Mouse (Mus musculus) ES-E14 (cell line): ENCODE data around the gene Dcaf17. TPM values are rescaled to one million over a fixed set of nuclear protein-coding genes. Genes with fewer than 3 reads are reported as not detected.
A peak's percentile ranks its signal among the peaks of the same experiment; 100 is the strongest.

Experiments used
- DNase-seq: peaks from one replicate; pipeline ENCODE4 v3.0.0-alpha.2; 2013; ENCODE audit warnings: low read depth, low spot score
- H3K27ac ChIP-seq: 2 replicates; pipeline ENCODE4 v1.5.1; 2012; ENCODE audit warnings: low read depth, mild to moderate bottlenecking, low read length, moderate library complexity, mixed read lengths; ENCODE audit not compliant: poor library complexity, insufficient read depth, severe bottlenecking
- H3K36me3 ChIP-seq: 2 replicates; pipeline ENCODE4 v1.6.1; 2012; ENCODE audit warnings: mild to moderate bottlenecking, low read length, moderate library complexity, mixed read lengths; ENCODE audit not compliant: control insufficient read depth, poor library complexity, insufficient read depth, severe bottlenecking
- H3K4me1 ChIP-seq, 2 experiments: fragments of 150-350 bp in 1 of 2; sonication (generic) in 1 of 2; 2 replicates each; pipeline ENCODE4 v1.6.1; 2012; ENCODE audit warnings: low read length in 2 of 2, mild to moderate bottlenecking in 1 of 2, mixed read lengths in 1 of 2; ENCODE audit not compliant: control insufficient read depth in 2 of 2, insufficient read depth in 2 of 2, poor library complexity in 1 of 2
- H3K4me3 ChIP-seq, 2 experiments: fragments of 150-350 bp in 1 of 2; sonication (generic) in 1 of 2; 2 replicates each; pipeline ENCODE4 v1.5.1; 2012; ENCODE audit warnings: low read length in 2 of 2, low read depth in 1 of 2, mild to moderate bottlenecking in 1 of 2, mixed read lengths in 1 of 2; ENCODE audit not compliant: insufficient read depth in 1 of 2, poor library complexity in 1 of 2, severe bottlenecking in 1 of 2
- H3K9ac ChIP-seq: 2 replicates; pipeline ENCODE4 v1.6.1; 2012; ENCODE audit warnings: low read depth, mild to moderate bottlenecking, low read length, mixed read lengths; ENCODE audit not compliant: poor library complexity, insufficient read depth, severe bottlenecking
- H3K9me3 ChIP-seq: fragments of 150-350 bp; sonication (generic); 2 replicates; pipeline ENCODE4 v1.6.1; 2012; ENCODE audit warnings: low read depth, mild to moderate bottlenecking, low read length; ENCODE audit not compliant: control insufficient read depth, insufficient read depth
- CHD2 ChIP-seq: IDR thresholded peaks from 2 replicates; pipeline ENCODE4 v1.6.1; 2014; ENCODE audit warnings: mild to moderate bottlenecking, low read depth, low read length, inconsistent platforms
- HCFC1 ChIP-seq: IDR thresholded peaks from 2 replicates; pipeline ENCODE4 v1.6.1; 2012; ENCODE audit warnings: low read length, inconsistent platforms, borderline replicate concordance; ENCODE audit not compliant: insufficient read depth
- MAFK ChIP-seq: IDR thresholded peaks from 2 replicates; pipeline ENCODE4 v1.6.1; 2014; ENCODE audit warnings: mild to moderate bottlenecking, low read depth, low read length, inconsistent platforms; ENCODE audit not compliant: insufficient read depth
- ZC3H11A ChIP-seq: IDR thresholded peaks from 2 replicates; pipeline ENCODE4 v1.6.1; 2012; ENCODE audit warnings: low read depth, mild to moderate bottlenecking, inconsistent platforms, low read length, borderline replicate concordance
- ZNF384 ChIP-seq: IDR thresholded peaks from 2 replicates; pipeline ENCODE4 v1.6.1; 2012; ENCODE audit warnings: low read depth, low read length, inconsistent platforms
- in situ Hi-C, 2 experiments: fragments of 600-800 bp; cut with MboI; formaldehyde crosslinking; loops; one replicate each; pipeline ENCODE4 v1.15.1; 2025; ENCODE audit warnings: low sequenced_read_pairs in 2 of 2, inconsistent platforms in 1 of 2; ENCODE audit not compliant: unreplicated experiment in 2 of 2
- total RNA-seq: library from RNA; depleted of rRNA; stranded (reverse); fragments of 300-350 nt; gene quantifications from 2 replicates; pipeline ENCODE4 v1.2.3, GENCODE M21; 2012

Dcaf17 gene
- total RNA-seq, 1 experiment: 20.0 TPM

DNA sequence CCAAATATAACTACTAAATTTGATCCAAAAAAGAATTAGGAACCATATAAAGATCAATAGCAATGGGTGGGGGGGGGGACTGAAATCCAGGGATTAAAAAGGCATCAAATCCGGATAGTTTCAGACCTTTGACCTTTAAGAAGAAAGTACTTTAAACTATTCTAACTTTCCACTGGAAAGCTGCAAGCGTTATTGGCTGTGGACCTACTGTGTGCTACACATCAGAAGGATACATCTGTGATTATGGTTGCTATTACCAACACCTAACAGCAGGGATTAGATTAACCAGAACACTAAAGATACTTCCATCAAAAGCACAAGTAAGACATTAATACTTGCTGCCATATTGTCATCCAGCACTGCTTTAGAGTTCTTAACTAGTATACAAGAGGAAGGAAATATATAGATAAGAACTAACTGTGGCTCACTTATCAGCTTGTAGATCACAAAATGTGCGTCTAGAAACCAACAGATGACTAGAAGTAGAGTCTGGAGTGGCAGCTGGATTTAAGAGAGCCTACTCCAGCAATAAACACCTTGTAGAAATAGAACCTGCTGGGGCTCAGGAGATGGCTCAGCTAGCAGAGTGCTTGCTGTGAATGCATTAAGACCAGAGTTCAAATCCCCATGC, 76.9 kb downstream of the Dcaf17 start:
- in situ Hi-C loops: no loop called here
- TF ChIP-seq ZC3H11A (no peak), ZNF384 (no peak), MAFK (no peak), CHD2 (no peak), HCFC1 (no peak)
- Histone ChIP-seq H3K36me3 (no peaks in the 10 kb centered on the region), H3K4me3 (no peak overlapping the region), H3K4me1 (no peaks in the 10 kb centered on the region), H3K9me3 (no peaks in the 10 kb centered on the region), H3K9ac (no peak overlapping the region), H3K27ac (no peak overlapping the region)
- no peak for DNase-seq

DNA sequence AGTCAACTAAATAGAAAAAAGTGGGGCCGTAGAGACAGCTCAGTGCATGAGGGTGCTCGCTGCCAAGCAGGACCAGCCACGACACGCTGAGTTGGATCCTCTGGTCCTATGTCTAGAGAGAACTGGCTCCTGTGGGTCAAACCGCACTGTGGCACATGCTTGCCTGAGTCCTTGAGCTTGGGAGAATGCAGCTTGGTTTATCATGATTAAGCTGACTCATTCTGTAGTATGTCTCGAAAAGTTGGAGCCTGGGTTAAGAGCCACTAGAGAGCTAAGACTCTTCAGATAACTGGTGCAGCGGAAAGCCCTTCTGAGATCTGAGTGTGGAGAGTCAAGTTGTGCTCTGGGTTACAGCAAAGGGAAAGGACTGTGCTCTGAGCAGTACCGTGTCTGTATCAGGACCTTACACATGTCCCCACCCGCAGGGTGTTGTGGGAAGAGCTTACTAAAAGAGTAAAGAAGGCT, 78.9 kb downstream of the Dcaf17 start:
- TF ChIP-seq HCFC1: no peak
- TF ChIP-seq MAFK: no peak
- TF ChIP-seq ZC3H11A: no peak
- TF ChIP-seq CHD2: no peak
- TF ChIP-seq ZNF384: no peak
- in situ Hi-C loops: no loop called here
- no peaks in the 10 kb centered on the region for H3K36me3 ChIP-seq
- H3K27ac ChIP-seq: no peak overlapping the region
- no peak for DNase-seq
- H3K4me3 ChIP-seq: no peak overlapping the region
- no peak overlapping the region for H3K9ac ChIP-seq
- H3K4me1 ChIP-seq: no peaks in the 10 kb centered on the region
- H3K9me3 ChIP-seq: no peaks in the 10 kb centered on the region

- TF ChIP-seq MAFK (no peak), ZNF384 (no peak), ZC3H11A (no peak), CHD2 (no peak), HCFC1 (no peak)
- Histone ChIP-seq H3K4me3 (no peak overlapping the region), H3K36me3 (no peaks in the 10 kb centered on the region), H3K27ac (no peak overlapping the region), H3K9ac (no peak overlapping the region), H3K9me3 (no peaks in the 10 kb centered on the region), H3K4me1 (no peaks in the 10 kb centered on the region)
- in situ Hi-C loops: no loop called here
- DNase-seq: no peak
Measured at GRCm38 (mm10) chr2:71134836-71135235, 79.7 kb downstream of the Dcaf17 start.

GRCm38 (mm10) chr2:71140622-71141021, 85.5 kb downstream of the Dcaf17 start:
- Histone ChIP-seq H3K27ac (no peak overlapping the region), H3K9ac (no peak overlapping the region; the same call in 1 of the 2 replicates), H3K4me1 (peaks cover 0 to 3% of the 10 kb centered on the region in 2 experiments; a peak in 1 of 4 replicates), H3K9me3 (no peaks in the 10 kb centered on the region), H3K4me3 (peak overlapping the region; percentile 26 to 57; a peak in 3 of 4 replicates), H3K36me3 (no peaks in the 10 kb centered on the region)
- no peak for TF ChIP-seq MAFK
- peak; percentile 82 for TF ChIP-seq CHD2
- in situ Hi-C loops: no loop called here
- no peak for DNase-seq

DNA sequence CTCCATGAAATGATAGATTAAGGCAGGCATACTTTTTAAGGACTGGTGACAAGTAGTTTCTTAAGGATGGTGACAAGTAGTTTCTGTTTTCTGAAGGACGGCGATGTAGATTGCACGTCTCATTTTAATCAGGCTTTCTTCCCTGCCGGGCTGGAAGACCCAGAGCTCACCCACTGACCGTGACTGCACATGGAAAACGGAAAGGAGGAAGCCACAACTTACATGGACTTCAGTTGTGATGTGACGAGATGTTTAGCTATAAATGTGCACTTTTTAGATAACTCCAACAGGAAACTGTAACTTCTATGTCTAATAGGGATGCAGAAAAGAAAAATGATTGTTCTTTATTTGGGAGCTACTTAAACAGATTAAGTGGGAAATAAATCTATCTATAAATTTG, 87.3 kb downstream of the Dcaf17 start:
- no peaks in the 10 kb centered on the region for H3K36me3 ChIP-seq
- peaks cover 0 to 3% of the 10 kb centered on the region in 2 experiments; a peak in 1 of 4 replicates for H3K4me1 ChIP-seq
- H3K9ac ChIP-seq: no peak overlapping the region
- no peak for DNase-seq
- TF ChIP-seq HCFC1 (no peak), ZNF384 (no peak), MAFK (no peak), CHD2 (no peak), ZC3H11A (no peak)
- no peaks in the 10 kb centered on the region for H3K9me3 ChIP-seq
- no peak overlapping the region for H3K27ac ChIP-seq
- in situ Hi-C loops: no loop called here
- H3K4me3 ChIP-seq: no peak overlapping the region
